Mouse (Mus musculus): ENCODE data around the gene Mlh1. TPM values are rescaled to one million over a fixed set of nuclear protein-coding genes. Genes with fewer than 3 reads are reported as not detected.

Gene Mlh1
- polyA plus RNA-seq (2014; fragmentation: Illumina TruSeq; extraction: RNeasy Lipid Tissue Mini Kit (QIAGEN cat#74804)): 29.2 TPM

DNA sequence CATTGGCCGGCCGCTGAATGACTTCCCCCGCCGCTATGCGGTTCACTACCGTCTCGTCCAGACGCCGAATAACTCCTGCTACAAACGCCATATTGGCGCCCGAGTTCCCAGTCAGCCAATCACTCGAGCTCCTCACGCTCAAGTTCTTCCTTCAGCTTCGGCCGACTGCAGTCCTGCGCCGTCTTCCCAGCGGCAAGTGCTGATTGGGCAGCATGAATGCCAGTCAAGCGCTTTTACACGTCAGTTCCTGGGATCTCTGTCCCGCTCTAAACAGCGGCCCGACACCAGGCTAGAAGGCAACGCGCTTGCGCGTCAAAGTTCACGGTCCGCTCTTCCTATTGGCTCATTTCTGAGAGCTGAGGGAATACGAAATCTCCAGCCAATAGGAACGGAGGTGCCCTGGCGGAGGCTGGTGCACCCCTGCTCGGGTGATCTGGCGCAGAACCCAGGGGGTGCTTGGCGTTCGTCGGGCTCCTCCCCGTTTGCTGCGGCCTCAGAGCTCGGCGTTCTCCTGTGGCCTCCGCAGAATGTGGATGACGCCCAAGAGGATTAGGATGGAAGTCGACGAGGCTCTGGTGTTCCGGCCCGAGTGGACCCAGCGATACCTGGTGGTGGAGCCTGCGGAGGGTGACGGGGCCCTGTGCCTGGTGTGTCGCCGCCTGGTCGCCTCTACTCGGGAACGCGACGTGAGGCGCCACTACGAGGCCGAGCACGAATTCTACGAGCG lies at the start of gene Mlh1, which contains the start of gene Epm2aip1:
TSS of gene Mlh1 (minus strand) at position 358 of the 727 bp plus-strand sequence.
TSS of gene Epm2aip1 (plus strand) at position 496 of the 727 bp plus-strand sequence.

DNA sequence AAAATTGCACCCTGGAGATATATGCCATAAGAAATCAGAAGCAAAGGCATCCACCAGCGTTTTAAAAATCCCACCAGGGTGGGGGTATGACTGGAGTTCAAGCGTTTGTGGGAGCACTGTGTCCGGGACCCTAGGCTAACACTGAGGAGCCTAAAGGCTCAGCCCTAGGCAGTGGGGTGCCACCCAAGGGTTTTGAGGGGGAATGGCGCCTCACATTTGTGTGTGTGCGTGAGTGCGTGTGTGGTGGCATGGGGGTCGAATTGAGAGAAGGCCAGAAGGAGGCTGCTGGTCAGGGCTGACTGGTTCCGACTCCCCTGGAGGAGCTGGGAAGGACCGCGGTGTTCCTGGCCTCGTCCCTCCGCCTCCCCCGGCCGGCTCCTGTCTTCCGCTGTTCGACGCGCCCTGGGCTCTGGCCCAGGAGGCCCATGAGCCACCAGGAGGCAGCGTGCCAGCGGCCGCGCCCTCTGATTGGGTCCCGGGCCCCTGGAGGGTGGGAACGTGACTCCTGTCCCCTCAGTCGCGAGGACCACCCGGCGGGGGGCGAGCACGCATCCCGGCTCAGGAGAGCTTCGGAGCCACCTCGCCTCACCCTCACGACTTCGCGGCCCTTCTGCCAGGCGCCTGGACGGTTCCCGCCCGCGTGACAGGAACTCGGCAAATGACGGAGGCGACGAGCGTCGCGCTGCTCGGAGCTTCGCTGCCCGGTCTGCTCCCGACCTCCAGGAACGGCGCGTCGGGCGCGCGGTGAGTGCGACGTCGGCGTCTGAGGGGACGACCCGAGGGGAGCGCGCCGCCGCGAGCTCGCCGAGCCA lies 39.6 kb upstream of the Mlh1 start, which contains the start of gene Trank1:
TSS of gene Trank1 (plus strand) at position 709 of the 812 bp plus-strand sequence.

Other genes starting within 250 kb of the Mlh1 start
- 3.1 TPM for gene Ccrl2, start 214.3 kb downstream of the Mlh1 start, polyA plus RNA-seq (2014; fragmentation: Illumina TruSeq; extraction: RNeasy Lipid Tissue Mini Kit (QIAGEN cat#74804))
- 49.2 TPM for gene Lrrfip2, start 154.2 kb downstream of the Mlh1 start, polyA plus RNA-seq (2014; fragmentation: Illumina TruSeq; extraction: RNeasy Lipid Tissue Mini Kit (QIAGEN cat#74804))
- 136 TPM for gene Epm2aip1, start 138 bp upstream of the Mlh1 start, polyA plus RNA-seq (2014; fragmentation: Illumina TruSeq; extraction: RNeasy Lipid Tissue Mini Kit (QIAGEN cat#74804))
- 5.0 TPM for gene Trank1, start 39.9 kb upstream of the Mlh1 start, polyA plus RNA-seq (2014; fragmentation: Illumina TruSeq; extraction: RNeasy Lipid Tissue Mini Kit (QIAGEN cat#74804))
- gene Dclk3, start 167.3 kb upstream of the Mlh1 start, polyA plus RNA-seq (2014; fragmentation: Illumina TruSeq; extraction: RNeasy Lipid Tissue Mini Kit (QIAGEN cat#74804)): 0.29 TPM